Mouse (Mus musculus): ENCODE data around the gene P3h4.

DNA sequence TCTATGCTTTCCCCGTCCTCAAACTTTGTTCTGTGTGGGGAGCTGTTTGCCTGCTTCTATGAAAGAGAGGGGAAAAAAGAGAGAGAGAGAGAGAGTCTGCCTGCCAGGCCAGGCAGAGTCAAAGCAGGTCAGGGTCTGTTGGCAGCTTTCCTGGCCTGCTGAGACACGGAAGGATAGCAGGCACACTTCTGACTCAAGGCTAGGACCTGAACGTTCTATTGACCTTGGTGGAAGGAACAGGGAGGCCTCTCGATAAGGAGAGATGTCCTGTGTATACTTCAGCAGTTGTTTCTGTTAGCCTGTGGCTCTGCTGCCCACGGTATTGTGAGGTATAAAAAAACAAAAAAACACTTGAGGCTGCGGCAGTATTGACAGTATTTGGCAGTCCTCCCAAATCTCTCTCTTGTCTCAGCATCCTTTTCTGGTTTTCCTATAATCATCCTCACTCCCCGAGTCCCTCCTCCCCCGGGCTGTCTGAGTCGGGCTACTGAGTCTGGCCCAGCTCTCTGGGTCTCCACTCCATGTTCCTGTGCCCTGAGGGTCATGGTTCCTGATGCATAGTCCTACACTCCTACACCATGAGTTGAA is 14.1 kb upstream of the P3h4 start:
- no peak for TF ChIP-seq CTCF (IDR thresholded peaks at IDR 0.05; ENCODE audit: low read depth)
- no peak for TF ChIP-seq EP300 (IDR thresholded peaks at IDR 0.05; ENCODE audit: low read depth)

All from liver, embryonic 14.5 days (tissue).